Mouse (Mus musculus) lung, postnatal 10 days (tissue): ENCODE measurements around the gene Tagln.

Experiments
- DNase-seq: peaks from one replicate; pipeline ENCODE4 v3.0.0; 2021

The Tagln gene

GRCm38 (mm10) chr9:45935628-45936210 is at the start of gene Tagln:
Gene Tagln, minus strand, starts transcription at chr9:45936058.
- DNase-seq = peak; percentile 89

DNA sequence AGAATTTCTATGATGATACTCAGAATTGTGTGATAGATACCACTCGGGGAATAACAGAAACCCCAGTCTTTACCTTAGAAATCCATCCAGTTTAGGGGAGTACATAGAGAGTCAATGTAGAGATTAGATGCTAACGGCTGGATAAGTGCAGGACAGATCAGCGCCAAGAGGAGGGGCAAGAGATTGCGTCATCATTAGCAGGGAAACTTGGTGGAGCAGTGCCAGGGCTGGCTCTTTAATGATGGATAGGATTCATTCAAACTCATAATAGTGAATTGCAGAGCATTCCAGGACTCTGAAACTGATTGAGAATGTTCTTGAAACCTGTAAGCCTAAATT is 49.3 kb upstream of the Tagln start:
- DNase-seq = peak; percentile 89

GRCm38 (mm10) chr9:45984409-45985228 is 48.8 kb upstream of the Tagln start:
- DNase-seq = peak; percentile 92

- peak; percentile 34 for DNase-seq
These were observed 48.0 kb upstream of the Tagln start for GRCm38 (mm10) chr9:45983676-45984408.

- DNase-seq = no peak
These were observed 45.5 kb upstream of the Tagln start for GRCm38 (mm10) chr9:45981331-45981730.

- DNase-seq = no peak
These were observed 44.8 kb upstream of the Tagln start for GRCm38 (mm10) chr9:45980611-45981010.

- no peak for DNase-seq
These were observed 43.9 kb upstream of the Tagln start for GRCm38 (mm10) chr9:45979778-45980177.

- DNase-seq = no peak
These were observed 41.0 kb upstream of the Tagln start for GRCm38 (mm10) chr9:45976884-45977283.

DNA sequence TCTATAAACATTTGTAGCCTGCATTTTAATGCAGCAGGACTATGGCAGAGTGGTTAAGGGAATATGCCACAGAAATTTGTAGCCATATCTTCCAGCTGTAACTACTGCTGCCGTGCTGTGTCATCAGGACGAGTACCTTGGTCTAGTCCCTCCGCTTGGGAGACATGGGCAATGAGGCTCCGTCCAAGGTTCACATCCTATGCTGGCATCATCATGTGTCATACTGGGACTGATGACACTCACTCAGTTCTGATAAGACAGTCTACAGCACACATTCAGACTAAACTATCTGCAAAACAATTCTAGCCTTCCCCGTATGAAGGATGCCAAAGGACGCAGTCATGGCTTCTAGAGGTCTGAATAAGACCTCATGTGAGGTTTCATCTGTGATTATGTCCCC is 27.7 kb upstream of the Tagln start:
- DNase-seq = no peak

DNA sequence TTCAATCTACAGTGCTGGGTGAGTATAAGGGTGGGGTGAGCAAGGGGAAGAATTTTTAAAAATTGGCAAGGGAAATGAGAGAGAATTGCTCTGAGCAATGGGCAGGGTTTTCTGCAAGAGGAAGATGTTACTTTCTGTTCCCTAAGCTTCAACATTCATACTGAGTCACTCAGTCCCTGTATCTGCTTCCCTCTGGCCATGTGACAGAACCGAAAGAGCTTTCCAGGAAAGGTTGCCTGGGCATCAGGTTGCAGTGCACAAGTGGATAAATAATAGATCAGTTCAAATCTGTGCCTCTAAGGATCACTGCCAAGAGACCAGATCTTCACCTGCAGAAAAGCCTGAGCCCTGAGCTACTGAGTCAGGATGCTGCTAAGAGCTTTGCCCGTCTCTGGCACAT is 26.0 kb upstream of the Tagln start:
- DNase-seq = no peak

DNA sequence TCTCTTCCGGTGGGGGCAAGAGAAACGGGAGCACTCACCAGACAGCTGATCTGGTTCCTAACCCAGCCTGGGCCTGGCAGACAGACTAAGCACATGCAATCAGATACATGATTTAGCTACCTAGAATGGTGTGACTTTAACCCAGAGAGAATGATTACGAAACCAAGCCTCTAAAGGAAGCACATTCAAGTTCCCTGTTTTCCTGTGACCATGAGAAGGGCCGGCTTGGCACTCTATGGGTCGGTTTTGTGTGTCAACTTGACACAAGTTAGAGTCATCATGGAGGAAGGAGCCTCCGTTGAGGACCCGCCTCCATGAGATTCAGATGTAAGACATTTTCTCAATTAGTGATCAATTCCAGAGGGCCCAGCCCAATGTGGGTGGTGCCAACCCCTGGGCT is 23.8 kb upstream of the Tagln start:
- no peak for DNase-seq

GRCm38 (mm10) chr9:45958851-45959250 is 23.0 kb upstream of the Tagln start:
- DNase-seq = no peak

DNA sequence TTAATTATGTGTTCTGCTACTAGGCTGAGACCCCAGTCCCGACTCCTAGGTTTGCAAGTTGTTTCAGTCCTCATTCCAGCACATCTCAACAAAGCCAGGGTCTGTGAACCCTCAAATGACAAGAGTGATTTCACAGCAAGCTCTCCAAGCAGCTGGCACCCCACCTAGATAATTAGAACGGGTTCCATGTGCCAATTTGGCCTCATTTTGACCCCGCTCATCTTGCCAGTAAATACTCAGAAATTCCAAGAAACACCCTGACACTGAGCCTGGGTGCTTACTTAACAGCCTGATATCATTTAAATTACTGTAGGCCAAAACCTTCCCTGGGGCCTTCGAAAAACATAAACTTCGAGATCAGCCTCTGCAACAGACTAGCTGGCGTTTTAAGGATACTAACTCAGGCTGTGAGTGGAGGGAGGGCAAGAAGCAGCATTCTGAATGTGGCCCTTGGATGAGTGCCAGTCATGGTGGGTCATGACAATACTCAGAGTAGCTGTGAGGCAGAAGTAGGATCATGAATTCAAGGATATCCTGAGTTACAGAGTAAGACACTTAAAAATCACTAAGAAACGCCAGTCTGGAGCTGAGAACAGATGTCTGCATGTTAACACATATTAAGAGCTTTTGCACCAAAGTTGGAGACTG is 22.3 kb upstream of the Tagln start:
- no peak for DNase-seq

DNA sequence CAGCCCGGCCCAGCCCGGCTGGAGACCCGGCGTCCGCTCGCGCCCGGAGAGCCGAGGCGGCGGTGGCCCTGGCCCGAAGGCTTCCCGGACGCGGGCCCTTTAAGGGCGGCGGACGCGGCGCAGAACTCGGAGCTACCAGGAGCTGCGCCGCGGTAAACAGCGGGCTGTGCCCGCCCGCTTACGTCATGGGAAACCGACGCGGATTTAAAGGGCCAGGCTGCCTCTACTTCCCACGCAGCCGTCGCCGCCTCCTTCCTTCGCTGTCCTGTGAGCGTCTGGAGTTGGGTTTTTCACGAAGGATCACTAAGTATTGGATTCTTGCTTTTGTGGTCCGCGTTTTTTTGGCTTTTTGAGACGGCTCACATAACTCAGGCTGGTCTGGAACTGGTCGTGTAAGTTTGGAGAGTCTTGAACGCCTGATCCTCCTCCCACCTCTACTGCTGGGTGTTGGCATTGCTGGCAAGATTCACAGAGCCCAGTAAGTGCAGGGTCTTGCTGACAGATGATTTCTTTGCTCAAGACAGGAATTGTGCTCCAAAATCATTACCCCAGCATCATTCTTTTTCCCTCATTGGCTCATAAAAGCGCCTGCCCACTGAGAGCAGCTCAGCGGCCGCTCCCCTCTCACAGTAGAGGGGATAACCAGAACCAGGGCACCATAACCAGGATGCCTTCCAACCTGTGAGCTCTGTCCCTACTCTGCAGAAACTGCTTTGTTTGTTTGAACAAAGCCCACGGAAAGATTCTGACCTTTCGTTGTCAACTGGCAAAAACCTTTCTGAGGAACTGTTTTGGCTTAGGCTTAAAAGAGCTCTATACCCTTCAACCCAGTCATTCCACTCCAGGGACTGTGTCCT is 19.5 kb upstream of the Tagln start, which contains the start of gene Sidt2:
Gene Sidt2, minus strand, starts transcription at position 152 of the 857 bp plus-strand sequence.
- DNase-seq = peak; percentile 93

DNA sequence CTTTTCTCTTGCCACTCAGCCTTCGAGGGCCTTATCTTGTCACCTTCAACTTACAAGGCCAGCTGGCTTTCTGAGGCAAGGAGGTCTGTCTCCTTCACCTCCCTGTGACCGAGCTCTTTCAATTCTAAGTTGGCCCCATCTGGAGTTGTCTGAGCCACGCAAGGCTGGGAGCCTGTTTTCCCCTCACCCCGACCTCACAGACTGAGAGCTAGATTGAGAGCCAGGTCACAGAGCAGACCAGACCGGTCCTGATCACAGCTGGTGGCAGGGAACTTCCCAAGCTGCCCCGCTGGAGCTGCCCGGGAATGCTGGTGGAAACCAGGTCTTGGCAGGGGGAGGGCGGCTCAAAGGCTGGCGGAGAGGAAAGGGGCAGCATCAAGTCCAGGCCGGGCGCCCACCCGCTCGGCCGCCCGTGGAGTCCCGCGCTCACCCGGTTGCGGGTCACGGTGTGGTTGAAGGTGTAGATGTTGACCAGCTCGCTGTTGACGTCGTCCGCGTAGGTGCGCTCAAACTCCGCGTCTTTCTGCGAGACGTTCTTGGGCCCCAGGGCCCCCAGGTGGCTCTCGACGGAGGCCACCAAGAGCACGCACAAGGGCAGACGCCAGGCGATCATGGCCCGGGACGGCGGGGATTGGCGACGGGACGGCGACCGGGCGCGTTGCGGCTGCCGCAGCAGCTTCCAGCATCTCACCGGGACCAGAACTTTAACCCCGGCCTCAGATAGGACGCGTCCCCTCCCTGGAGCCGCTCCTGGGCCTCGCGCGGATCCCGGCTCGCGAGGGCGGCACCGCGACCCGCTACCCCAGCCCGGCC is 18.6 kb upstream of the Tagln start:
- peak; percentile 67 for DNase-seq

DNA sequence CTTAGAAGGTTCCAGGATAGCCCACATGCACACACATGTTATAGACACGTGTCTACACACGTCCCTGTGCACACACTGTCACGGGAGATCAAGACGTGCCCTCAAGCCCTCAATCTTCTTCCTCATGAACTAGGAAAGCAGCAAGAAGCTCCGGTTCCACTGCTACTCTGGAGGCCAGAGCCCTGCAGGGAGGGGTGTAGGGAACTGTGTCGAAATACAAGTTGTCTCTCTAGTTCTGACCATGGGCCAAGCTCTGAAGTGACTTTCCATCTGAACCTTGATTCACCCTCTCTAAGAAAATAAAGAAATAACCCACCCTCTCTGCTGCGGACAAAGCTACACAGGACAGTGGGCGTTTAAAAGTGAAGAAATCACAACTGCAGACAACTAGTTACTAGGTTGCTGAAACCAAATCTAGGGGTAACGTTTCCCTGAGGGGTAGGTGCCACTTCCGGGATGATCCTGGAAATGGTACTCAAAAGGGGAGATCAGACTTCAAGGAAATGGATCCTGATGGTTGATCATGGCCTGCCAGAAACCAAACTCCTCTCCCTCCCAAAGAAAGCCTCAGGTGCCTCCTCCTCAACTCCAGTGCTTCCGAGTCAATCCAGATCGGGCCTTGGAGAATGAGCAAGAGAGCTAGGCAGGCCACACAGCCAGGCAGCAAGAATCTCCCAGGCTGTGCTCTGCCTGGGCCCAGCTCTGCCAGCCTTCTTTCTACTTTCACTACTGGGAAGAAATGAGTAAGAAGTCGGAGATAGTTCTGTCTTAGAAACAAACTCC is 17.8 kb upstream of the Tagln start:
- peak; percentile 51 for DNase-seq

- no peak for DNase-seq
These were observed 17.0 kb upstream of the Tagln start for GRCm38 (mm10) chr9:45952890-45953289.

DNA sequence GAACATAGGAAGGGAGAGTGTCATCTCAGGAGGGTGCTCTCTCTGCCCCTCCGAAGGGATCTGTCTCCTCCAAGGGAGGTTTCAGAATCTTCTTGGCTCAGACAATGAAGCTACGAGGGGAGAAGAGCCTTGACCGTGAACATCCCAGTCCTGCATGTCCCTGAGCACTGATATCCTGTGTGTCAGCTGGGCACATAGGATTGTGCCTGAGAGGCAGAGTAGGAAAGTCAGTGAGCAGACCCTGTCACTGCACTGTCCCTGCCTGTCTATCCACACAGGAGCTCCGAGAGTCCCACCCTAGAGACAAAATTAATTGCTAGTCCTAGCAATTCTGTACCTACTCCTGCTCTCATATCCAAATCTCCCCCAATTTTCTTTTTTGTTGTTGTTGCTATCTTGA is 16.2 kb upstream of the Tagln start:
- no peak for DNase-seq

DNA sequence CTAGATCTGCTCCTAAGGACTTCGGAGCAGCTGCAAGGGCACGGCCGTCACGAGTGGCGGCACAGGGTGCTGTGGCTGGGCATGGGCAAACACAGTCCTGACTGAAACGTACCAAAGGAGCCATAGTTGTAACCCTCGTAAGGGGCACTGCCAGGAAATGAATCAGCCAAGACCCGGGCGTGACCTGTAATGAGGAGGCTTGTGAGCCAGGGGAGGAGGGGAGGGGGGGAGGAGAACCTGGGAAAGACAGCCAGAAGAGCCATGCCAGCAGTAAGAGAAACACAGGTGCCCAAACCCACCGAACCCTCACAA is 11.0 kb upstream of the Tagln start:
- DNase-seq = no peak

- DNase-seq = no peak
These were observed 10.5 kb upstream of the Tagln start for GRCm38 (mm10) chr9:45946182-45946871.
